Mouse (Mus musculus) heart, postnatal 0 days (tissue): ENCODE measurements around the gene Camk2n2.

Experiments used
- CTCF ChIP-seq: IDR thresholded peaks from 2 replicates; pipeline ENCODE4 v1.5.1; 2016; ENCODE audit warnings: antibody characterized with exemption, control low read depth, low read depth
- EP300 ChIP-seq: IDR thresholded peaks from 2 replicates; pipeline ENCODE4 v1.6.1; 2016; ENCODE audit warnings: antibody characterized with exemption, low read depth

- TF ChIP-seq CTCF: no peak
- TF ChIP-seq EP300: no peak
Observed at GRCm38 (mm10) chr16:20596687-20597441, 24.2 kb downstream of the Camk2n2 start.
